Mouse (Mus musculus): Measurements from ENCODE around the gene Ints6.
"Not testable (repeated sequence)": the region's sequence is repeated elsewhere in the genome, so short reads cannot be mapped to it uniquely, and the experiment has no call there.

Gene Ints6

GRCm38 (mm10) chr14:62755095-62755640, 5.8 kb downstream of the Ints6 start:
- in situ Hi-C loops (cut with MseI, MboI) = no loop called here

GRCm38 (mm10) chr14:62751479-62751878, 9.5 kb downstream of the Ints6 start:
- in situ Hi-C loops (cut with MseI, MboI) = no loop called here

GRCm38 (mm10) chr14:62735646-62736045, 25.3 kb downstream of the Ints6 start:
- in situ Hi-C loops (cut with MseI, MboI) = no loop called here

GRCm38 (mm10) chr14:62733666-62734065, 27.3 kb downstream of the Ints6 start:
- in situ Hi-C loops (cut with MseI, MboI) = no loop called here

- in situ Hi-C loops (cut with MseI, MboI) = no loop called here
These were observed 29.1 kb downstream of the Ints6 start for GRCm38 (mm10) chr14:62731902-62732301.

GRCm38 (mm10) chr14:62724560-62724959, 36.4 kb downstream of the Ints6 start:
- in situ Hi-C loops (cut with MseI, MboI) = no loop called here

- in situ Hi-C loops (cut with MseI, MboI) = no loop called here
These were observed 39.3 kb downstream of the Ints6 start for GRCm38 (mm10) chr14:62721625-62722024.

- in situ Hi-C loops (cut with MseI, MboI) = no loop called here
These were observed 42.8 kb downstream of the Ints6 start for GRCm38 (mm10) chr14:62718161-62718560.

GRCm38 (mm10) chr14:62673646-62674045, 87.3 kb downstream of the Ints6 start:
- in situ Hi-C loops (cut with MseI, MboI) = no loop called here

GRCm38 (mm10) chr14:62664976-62665673, 95.8 kb downstream of the Ints6 start:
- in situ Hi-C loops (cut with MseI, MboI) = no loop called here

- in situ Hi-C loops (cut with MseI, MboI) = no loop called here
These were observed 97.6 kb downstream of the Ints6 start, which contains the start of gene Serpine3 for GRCm38 (mm10) chr14:62663367-62663766. Gene Serpine3 (plus strand): TSS chr14:62663667.

GRCm38 (mm10) chr14:62662381-62662780, 98.6 kb downstream of the Ints6 start:
- in situ Hi-C loops (cut with MseI, MboI) = no loop called here

- in situ Hi-C loops (cut with MseI, MboI) = no loop called here
These were observed 103.5 kb downstream of the Ints6 start for GRCm38 (mm10) chr14:62657469-62657868.

GRCm38 (mm10) chr14:62655996-62656395, 105.0 kb downstream of the Ints6 start:
- in situ Hi-C loops (cut with MseI, MboI) = no loop called here

- in situ Hi-C loops (cut with MseI, MboI) = no loop called here
These were observed 109.2 kb downstream of the Ints6 start for GRCm38 (mm10) chr14:62651771-62652170.

GRCm38 (mm10) chr14:62650376-62650775, 110.6 kb downstream of the Ints6 start:
- in situ Hi-C loops (cut with MseI, MboI) = no loop called here

- in situ Hi-C loops (cut with MseI, MboI) = no loop called here
These were observed 112.6 kb downstream of the Ints6 start for GRCm38 (mm10) chr14:62648405-62648804.

- in situ Hi-C loops (cut with MseI, MboI) = not testable (repeated sequence)
These were observed 118.6 kb downstream of the Ints6 start for GRCm38 (mm10) chr14:62642368-62642767.

- in situ Hi-C loops (cut with MseI, MboI) = no loop called here
These were observed 120.6 kb downstream of the Ints6 start for GRCm38 (mm10) chr14:62640396-62640795.

- in situ Hi-C loops (cut with MseI, MboI) = no loop called here
These were observed 121.4 kb downstream of the Ints6 start for GRCm38 (mm10) chr14:62639551-62639950.

GRCm38 (mm10) chr14:62639111-62639510, 121.9 kb downstream of the Ints6 start:
- in situ Hi-C loops (cut with MseI, MboI) = no loop called here

- in situ Hi-C loops (cut with MseI, MboI) = no loop called here
These were observed 122.6 kb downstream of the Ints6 start for GRCm38 (mm10) chr14:62638345-62638702.

All from mouse trophoblast stem cell (cell line).